Mouse (Mus musculus) lung, adult 2 months (tissue): ENCODE measurements around the gene Rnf115.

ENCODE experiments used
- CTCF ChIP-seq: fragments of 200-500 bp; IDR thresholded peaks from 2 replicates; pipeline ENCODE4 v1.5.1; 2011; ENCODE audit warnings: mild to moderate bottlenecking, low read length, control low read depth; ENCODE audit not compliant: insufficient read depth
- POLR2A ChIP-seq: fragments of 200-500 bp; IDR thresholded peaks from 2 replicates; pipeline ENCODE4 v1.6.1; 2011; ENCODE audit warnings: low read depth, mild to moderate bottlenecking, control low read depth, low read length, borderline replicate concordance; ENCODE audit errors: extremely low read depth

GRCm38 (mm10) chr3:96823701-96824100 is 96.2 kb downstream of the Rnf115 start:
- TF ChIP-seq CTCF (no peak), POLR2A (no peak)
